Mouse (Mus musculus) E14TG2a.4 (cell line): ENCODE measurements around the gene Psmd14.

Source experiments
- H3K27me3 ChIP-seq: 2 replicates; pipeline ENCODE4 v1.6.1; 2014; ENCODE audit warnings: low read length, control low read depth; ENCODE audit not compliant: insufficient read depth
- H3K36me3 ChIP-seq: 2 replicates; pipeline ENCODE4 v1.6.1; 2014; ENCODE audit warnings: low read length, control low read depth; ENCODE audit not compliant: insufficient read depth
- H3K4me1 ChIP-seq: replicated peaks from 2 replicates; pipeline ENCODE4 v1.6.1; 2014; ENCODE audit warnings: low read depth, low read length, control low read depth
- H3K4me3 ChIP-seq: replicated peaks from 2 replicates; pipeline ENCODE4 v1.5.1; 2014; ENCODE audit warnings: mild to moderate bottlenecking, low read length
- H3K9me3 ChIP-seq: 2 replicates; pipeline ENCODE4 v1.6.1; 2014; ENCODE audit warnings: low read length, control low read depth
- CTCF ChIP-seq: conservative IDR thresholded peaks from 2 replicates; pipeline ENCODE4 v1.5.1; 2014; ENCODE audit warnings: low read length
- NANOG ChIP-seq: IDR thresholded peaks from 2 replicates; pipeline ENCODE4 v1.6.1; 2014; ENCODE audit warnings: borderline replicate concordance, low read length, mixed read lengths
- POU5F1 ChIP-seq: IDR thresholded peaks from 2 replicates; pipeline ENCODE4 v1.6.1; 2014; ENCODE audit warnings: low read length, borderline replicate concordance

The Psmd14 gene

GRCm38 (mm10) chr2:61807151-61807550 lies 95.7 kb downstream of the Psmd14 start:
- Histone ChIP-seq H3K9me3 (peaks cover 14% of the 10 kb centered on the region), H3K27me3 (peaks cover 93% of the 10 kb centered on the region), H3K4me3 (0 out of 2 replicates have a peak overlapping the region, but pooled peaks have one; percentile 13), H3K4me1 (peaks cover 42% of the 10 kb centered on the region), H3K36me3 (no peaks in the 10 kb centered on the region)
- TF ChIP-seq NANOG = no peak
- TF ChIP-seq POU5F1 = no peak
- no peak for TF ChIP-seq CTCF

- H3K4me1 ChIP-seq = peaks cover 40% of the 10 kb centered on the region
- H3K36me3 ChIP-seq = no peaks in the 10 kb centered on the region
- no peak overlapping the region for H3K4me3 ChIP-seq
- peaks cover 14% of the 10 kb centered on the region for H3K9me3 ChIP-seq
- TF ChIP-seq POU5F1 = no peak
- TF ChIP-seq NANOG = no peak
- no peak for TF ChIP-seq CTCF
- peaks cover 93% of the 10 kb centered on the region for H3K27me3 ChIP-seq
These were observed 96.3 kb downstream of the Psmd14 start for GRCm38 (mm10) chr2:61807781-61808180.

- no peak for TF ChIP-seq POU5F1
- TF ChIP-seq CTCF = no peak
- TF ChIP-seq NANOG = no peak
- peaks cover 30% of the 10 kb centered on the region for H3K4me1 ChIP-seq
- no peaks in the 10 kb centered on the region for H3K36me3 ChIP-seq
- peaks cover 14% of the 10 kb centered on the region for H3K9me3 ChIP-seq
- no peak overlapping the region for H3K4me3 ChIP-seq
- peaks cover 90% of the 10 kb centered on the region for H3K27me3 ChIP-seq
These were observed 97.3 kb downstream of the Psmd14 start for GRCm38 (mm10) chr2:61808776-61809175.

DNA sequence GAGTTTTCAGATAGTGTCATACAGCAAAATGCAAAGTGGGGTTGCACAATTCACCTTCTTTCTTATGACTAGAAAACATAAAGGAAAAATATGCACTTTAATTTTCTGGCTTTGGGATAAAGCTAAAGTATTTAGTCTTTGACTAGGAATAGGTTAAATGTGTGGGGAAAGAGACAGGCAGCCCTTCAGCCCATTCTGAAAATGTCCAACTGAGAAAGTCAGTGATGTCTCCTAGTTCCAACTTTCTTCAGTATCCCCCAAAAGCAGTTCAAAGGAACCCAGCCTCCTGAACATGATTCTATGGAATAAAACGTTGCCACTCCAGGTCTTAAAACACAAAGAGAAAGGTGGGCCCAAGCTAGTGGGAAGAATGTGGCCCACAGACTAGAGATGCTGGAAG lies 97.9 kb downstream of the Psmd14 start:
- H3K4me1 ChIP-seq = peaks cover 28% of the 10 kb centered on the region
- no peak for TF ChIP-seq POU5F1
- no peak for TF ChIP-seq NANOG
- no peak for TF ChIP-seq CTCF
- no peak overlapping the region for H3K4me3 ChIP-seq
- peaks cover 14% of the 10 kb centered on the region for H3K9me3 ChIP-seq
- H3K27me3 ChIP-seq = peaks cover 89% of the 10 kb centered on the region
- H3K36me3 ChIP-seq = no peaks in the 10 kb centered on the region

- Histone ChIP-seq H3K27me3 (peaks cover 87% of the 10 kb centered on the region), H3K4me3 (no peak overlapping the region), H3K36me3 (no peaks in the 10 kb centered on the region), H3K4me1 (peaks cover 16% of the 10 kb centered on the region), H3K9me3 (peaks cover 14% of the 10 kb centered on the region)
- no peak for TF ChIP-seq NANOG
- TF ChIP-seq CTCF = no peak
- no peak for TF ChIP-seq POU5F1
These were observed 99.3 kb downstream of the Psmd14 start for GRCm38 (mm10) chr2:61810751-61811150.

- Histone ChIP-seq H3K9me3 (peaks cover 14% of the 10 kb centered on the region), H3K27me3 (peaks cover 87% of the 10 kb centered on the region), H3K36me3 (no peaks in the 10 kb centered on the region), H3K4me1 (peaks cover 13% of the 10 kb centered on the region), H3K4me3 (peak overlapping the region; percentile 66)
- TF ChIP-seq POU5F1 = no peak
- TF ChIP-seq CTCF = no peak
- no peak for TF ChIP-seq NANOG
These were observed 99.6 kb downstream of the Psmd14 start for GRCm38 (mm10) chr2:61811163-61811506.

DNA sequence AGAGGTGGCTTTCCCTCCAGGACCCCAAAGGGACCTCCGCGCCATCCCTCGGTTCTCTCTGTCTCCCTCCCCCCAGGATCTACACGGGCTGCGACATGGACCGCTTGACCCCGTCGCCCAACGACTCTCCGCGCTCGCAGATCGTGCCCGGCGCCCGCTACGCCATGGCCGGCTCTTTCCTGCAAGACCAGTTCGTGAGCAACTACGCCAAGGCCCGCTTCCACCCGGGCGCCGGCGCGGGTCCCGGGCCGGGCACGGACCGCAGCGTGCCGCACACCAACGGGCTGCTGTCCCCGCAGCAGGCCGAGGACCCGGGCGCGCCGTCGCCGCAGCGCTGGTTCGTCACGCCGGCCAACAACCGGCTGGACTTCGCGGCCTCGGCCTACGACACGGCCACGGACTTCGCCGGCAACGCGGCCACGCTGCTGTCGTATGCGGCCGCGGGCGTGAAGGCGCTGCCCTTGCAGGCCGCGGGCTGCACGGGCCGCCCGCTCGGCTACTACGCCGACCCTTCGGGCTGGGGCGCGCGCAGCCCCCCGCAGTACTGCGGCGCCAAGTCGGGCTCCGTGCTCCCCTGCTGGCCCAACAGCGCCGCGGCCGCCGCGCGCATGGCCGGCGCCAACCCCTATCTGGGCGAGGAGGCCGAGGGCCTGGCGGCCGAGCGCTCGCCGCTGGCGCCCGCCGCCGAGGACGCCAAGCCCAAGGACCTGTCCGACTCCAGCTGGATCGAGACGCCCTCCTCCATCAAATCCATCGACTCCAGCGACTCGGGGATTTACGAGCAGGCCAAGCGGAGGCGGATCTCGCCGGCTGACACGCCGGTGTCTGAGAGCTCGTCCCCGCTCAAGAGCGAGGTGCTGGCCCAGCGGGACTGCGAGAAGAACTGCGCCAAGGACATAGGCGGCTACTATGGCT lies 100.3 kb downstream of the Psmd14 start:
- peak overlapping the region; percentile 66 for H3K4me3 ChIP-seq
- H3K9me3 ChIP-seq = peaks cover 14% of the 10 kb centered on the region
- H3K36me3 ChIP-seq = no peaks in the 10 kb centered on the region
- TF ChIP-seq NANOG (no peak), POU5F1 (no peak), CTCF (no peak)
- H3K27me3 ChIP-seq = peaks cover 86% of the 10 kb centered on the region
- H3K4me1 ChIP-seq = peaks cover 13% of the 10 kb centered on the region

DNA sequence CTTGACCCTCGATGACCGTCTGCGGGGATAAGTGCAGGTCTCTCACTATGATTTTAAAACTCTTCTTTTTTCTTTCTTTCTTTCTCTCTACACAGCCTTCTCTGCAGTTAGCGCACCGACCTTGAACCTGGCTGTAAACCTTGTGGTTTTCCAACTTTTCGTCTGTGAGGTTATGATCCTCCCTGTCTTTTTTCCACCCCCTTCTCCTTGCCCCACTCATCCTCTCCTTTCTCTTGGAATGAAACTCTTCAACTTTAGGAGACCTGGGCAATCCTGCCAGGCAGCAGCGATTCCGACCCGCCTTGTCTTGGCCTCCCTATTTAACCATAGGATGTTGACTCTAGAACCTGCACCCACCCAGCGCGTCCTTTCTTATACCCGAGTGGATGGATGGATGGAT lies 101.0 kb downstream of the Psmd14 start:
- Histone ChIP-seq H3K4me1 (peaks cover 7% of the 10 kb centered on the region), H3K4me3 (no peak overlapping the region), H3K9me3 (peaks cover 14% of the 10 kb centered on the region), H3K36me3 (no peaks in the 10 kb centered on the region), H3K27me3 (peaks cover 81% of the 10 kb centered on the region)
- TF ChIP-seq NANOG (no peak), CTCF (no peak), POU5F1 (no peak)
